Mouse (Mus musculus) retina, embryonic 14.5 days (tissue): ENCODE measurements at regions not wholly inside any gene's neighbourhood (a gene's known extent, or its start where the extent isn't known, plus 50 kb on each side); places are given as distances from the start of the nearest gene placed in this dataset.
A peak's percentile ranks its signal among the peaks of the same experiment; 100 is the strongest.

ENCODE experiments used
- DNase-seq: peaks from one replicate; pipeline ENCODE4 v3.0.0-alpha.2; 2015; ENCODE audit warnings: low spot score

GRCm38 (mm10) chr5:62939050-62939449 is 125.4 kb downstream of the Dthd1 start:
- peak; percentile 68 for DNase-seq
